Mouse (Mus musculus) liver, adult 2 months (tissue): ENCODE results near the gene Atp13a3. TPM values are rescaled to one million over a fixed set of nuclear protein-coding genes. Genes with fewer than 3 reads are reported as not detected.

Experiments
- DNase-seq: peaks from one replicate; pipeline ENCODE4 v3.0.0-alpha.2; 2011; ENCODE audit warnings: low read depth, low spot score; ENCODE audit errors: extremely low read depth
- H3K27ac ChIP-seq: fragments of 200-500 bp; replicated peaks from 2 replicates; pipeline ENCODE4 v1.5.1; 2012; ENCODE audit warnings: low read depth, mild to moderate bottlenecking, control low read depth, inconsistent platforms, low read length; ENCODE audit not compliant: insufficient read depth
- H3K27me3 ChIP-seq: fragments of 200-500 bp; 2 replicates; pipeline ENCODE4 v1.6.1; 2012; ENCODE audit warnings: mild to moderate bottlenecking, moderate library complexity, low read length, inconsistent platforms; ENCODE audit not compliant: control insufficient read depth, insufficient read depth
- H3K36me3 ChIP-seq: fragments of 200-500 bp; 2 replicates; pipeline ENCODE4 v1.6.1; 2012; ENCODE audit warnings: low read length, inconsistent platforms; ENCODE audit not compliant: control insufficient read depth, insufficient read depth
- H3K4me1 ChIP-seq: fragments of 200-500 bp; 2 replicates; pipeline ENCODE4 v1.6.1; 2011; ENCODE audit warnings: low read length; ENCODE audit not compliant: control insufficient read depth, insufficient read depth
- H3K4me3 ChIP-seq: fragments of 200-500 bp; 2 replicates; pipeline ENCODE4 v1.5.1; 2011; ENCODE audit warnings: low read depth, mild to moderate bottlenecking, control low read depth, low read length, moderate library complexity; ENCODE audit not compliant: insufficient read depth
- H3K79me2 ChIP-seq: fragments of 200-500 bp; 2 replicates; pipeline ENCODE4 v1.6.1; 2012; ENCODE audit warnings: inconsistent platforms, mild to moderate bottlenecking, low read length, moderate library complexity; ENCODE audit not compliant: control insufficient read depth, insufficient read depth
- H3K9ac ChIP-seq: fragments of 200-500 bp; 2 replicates; pipeline ENCODE4 v1.6.1; 2012; ENCODE audit warnings: low read depth, mild to moderate bottlenecking, control low read depth, inconsistent platforms, low read length
- CTCF ChIP-seq: fragments of 200-500 bp; IDR thresholded peaks from 2 replicates; pipeline ENCODE4 v1.5.1; 2011; ENCODE audit warnings: low read depth, low read length, control low read depth
- POLR2A ChIP-seq: fragments of 200-500 bp; IDR thresholded peaks from 2 replicates; pipeline ENCODE4 v1.6.1; 2011; ENCODE audit warnings: low read length, control low read depth; ENCODE audit not compliant: insufficient read depth; ENCODE audit errors: extremely low read depth
- WGBS: fragments of 180-500 bp; shearing (Covaris S2); methylation state at CpG from one replicate; pipeline ENCODE4 v1.1.7; 2018; 5-methylcytosine and 5-hydroxymethylcytosine counted together
- polyA plus RNA-seq: library from polyadenylated mRNA; depleted of rRNA; stranded (reverse); fragments of >200 nt; gene quantifications from 2 replicates; pipeline ENCODE4 v1.2.3, GENCODE M21; 2012
- total RNA-seq: library from RNA; depleted of rRNA; stranded (reverse); fragments of >200 nt; gene quantifications from 2 replicates; pipeline ENCODE4 v1.2.3, GENCODE M21; 2014

The Atp13a3 gene
- total and polyA plus RNA-seq, 2 experiments: 46.3 to 80.9 TPM

DNA sequence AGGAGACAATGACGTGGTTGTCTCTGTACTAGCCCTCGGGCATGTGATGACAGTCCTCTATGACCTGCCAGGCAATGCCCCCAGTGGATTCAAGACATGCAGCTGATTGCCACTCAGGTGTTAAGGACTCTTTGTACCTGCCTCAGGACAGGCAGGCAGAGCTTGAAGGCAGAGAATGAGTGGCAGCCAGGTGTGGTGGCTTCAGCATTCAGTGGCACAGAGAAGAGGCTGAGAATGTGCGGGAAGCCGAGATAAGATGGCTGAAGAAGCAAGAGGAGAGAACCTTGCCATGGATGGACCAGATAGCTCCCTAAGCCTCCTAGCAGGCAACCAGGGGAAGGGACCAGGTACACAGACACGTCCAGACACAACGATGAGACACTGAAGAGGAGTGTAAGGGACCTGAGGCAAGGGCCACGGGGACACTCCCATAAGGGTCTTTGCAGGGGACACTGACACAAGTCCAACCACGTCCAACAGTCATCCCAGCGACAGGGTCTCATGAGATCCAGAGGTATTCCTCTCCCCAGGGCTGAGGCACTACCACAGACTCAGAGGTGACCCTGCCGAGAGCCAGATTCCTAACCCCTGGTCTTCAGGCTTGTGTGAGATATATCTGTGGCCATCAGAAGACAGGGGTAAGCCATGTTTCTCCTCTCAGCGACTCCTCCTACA, 109.0 kb downstream of the Atp13a3 start:
- TF ChIP-seq CTCF (no peak), POLR2A (no peak)
- DNase-seq: no peak
- H3K9ac ChIP-seq: no peak overlapping the region
- H3K27me3 ChIP-seq: no peaks in the 10 kb centered on the region; the same call in 1 of the 2 replicates
- H3K36me3 ChIP-seq: no peaks in the 10 kb centered on the region
- no peak overlapping the region for H3K27ac ChIP-seq
- H3K4me3 ChIP-seq: no peak overlapping the region
- WGBS: 89% methylated on average over 11 of the region's 11 CpGs
- no peaks in the 10 kb centered on the region for H3K4me1 ChIP-seq
- no peaks in the 10 kb centered on the region for H3K79me2 ChIP-seq

DNA sequence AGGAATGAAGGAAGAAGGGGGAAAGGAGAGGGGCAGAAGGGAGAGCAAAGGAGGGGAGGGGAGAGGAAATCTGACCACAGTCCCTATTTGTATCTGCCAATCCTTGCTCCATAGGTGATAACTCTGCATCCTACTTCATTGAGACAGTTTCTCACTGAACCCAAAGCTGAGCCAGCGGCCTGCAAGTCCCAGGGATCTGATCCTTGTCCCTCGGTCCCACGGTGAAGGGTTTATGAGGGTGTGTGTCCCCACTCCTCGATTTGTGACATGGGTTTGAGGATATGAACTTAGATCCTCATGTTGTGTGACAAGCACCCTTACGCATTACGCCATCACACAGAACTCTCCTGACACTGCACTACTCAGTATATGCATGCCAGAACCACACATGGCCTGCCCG, 110.7 kb downstream of the Atp13a3 start:
- DNase-seq: no peak
- Histone ChIP-seq H3K4me3 (no peak overlapping the region), H3K36me3 (no peaks in the 10 kb centered on the region), H3K9ac (no peak overlapping the region), H3K79me2 (no peaks in the 10 kb centered on the region), H3K27me3 (no peaks in the 10 kb centered on the region), H3K27ac (no peak overlapping the region), H3K4me1 (no peaks in the 10 kb centered on the region)
- TF ChIP-seq POLR2A (no peak), CTCF (no peak)
- WGBS: 89% methylated on average over 7 of the region's 7 CpGs

GRCm38 (mm10) chr16:30290436-30290835, 115.3 kb downstream of the Atp13a3 start:
- Histone ChIP-seq H3K27me3 (no peaks in the 10 kb centered on the region), H3K27ac (no peak overlapping the region), H3K9ac (no peak overlapping the region), H3K4me3 (no peak overlapping the region), H3K36me3 (no peaks in the 10 kb centered on the region), H3K79me2 (no peaks in the 10 kb centered on the region), H3K4me1 (no peaks in the 10 kb centered on the region)
- TF ChIP-seq POLR2A (no peak), CTCF (no peak)
- DNase-seq: no peak
- 94% methylated on average over 6 of the region's 6 CpGs for WGBS

GRCm38 (mm10) chr16:30285701-30286100, 120.1 kb downstream of the Atp13a3 start:
- H3K27me3 ChIP-seq: peaks cover 7% of the 10 kb centered on the region
- 83% methylated on average over 4 of the region's 4 CpGs for WGBS
- peaks cover 3% of the 10 kb centered on the region for H3K4me1 ChIP-seq
- no peak for TF ChIP-seq CTCF
- TF ChIP-seq POLR2A: no peak
- H3K79me2 ChIP-seq: no peaks in the 10 kb centered on the region
- no peak for DNase-seq
- no peak overlapping the region for H3K27ac ChIP-seq
- no peak overlapping the region for H3K4me3 ChIP-seq
- H3K36me3 ChIP-seq: no peaks in the 10 kb centered on the region
- H3K9ac ChIP-seq: no peak overlapping the region

GRCm38 (mm10) chr16:30283743-30284337, 121.9 kb downstream of the Atp13a3 start:
- Histone ChIP-seq H3K27me3 (peaks cover 7% of the 10 kb centered on the region), H3K9ac (peak overlapping the region; percentile 66; the same call in 1 of the 2 replicates), H3K27ac (no peak overlapping the region), H3K4me1 (peaks cover 3% of the 10 kb centered on the region), H3K79me2 (no peaks in the 10 kb centered on the region), H3K4me3 (no peak overlapping the region), H3K36me3 (no peaks in the 10 kb centered on the region)
- peak; percentile 41 for DNase-seq
- TF ChIP-seq POLR2A (no peak), CTCF (peak; percentile 85)
- 2% methylated on average over 15 of the region's 15 CpGs for WGBS

- Histone ChIP-seq H3K79me2 (no peaks in the 10 kb centered on the region), H3K4me3 (peak within 1 kb of the TSS; percentile 11; the same call in 1 of the 2 replicates)
Observed at GRCm38 (mm10) chr16:30282844-30283495, 122.8 kb downstream of the Atp13a3 start, which contains the start of gene Lrrc15. Gene Lrrc15 (minus strand): TSS chr16:30283256.

More at GRCm38 (mm10) chr16:30282844-30283495, 122.8 kb downstream of the Atp13a3 start, which contains the start of gene Lrrc15:
- Histone ChIP-seq H3K9ac (peak within 1 kb of the TSS; percentile 66; the same call in 1 of the 2 replicates), H3K4me1 (peaks cover 3% of the 10 kb centered on the region), H3K27me3 (peaks cover 7% of the 10 kb centered on the region), H3K36me3 (no peaks in the 10 kb centered on the region), H3K27ac (no peak within 1 kb of the TSS)
- DNase-seq: no peak
- no peak for TF ChIP-seq POLR2A
- 0 out of 2 replicates have a peak, but pooled peaks have one; percentile 15 for TF ChIP-seq CTCF
- 12% methylated on average over 34 of the region's 34 CpGs for WGBS
